Mouse (Mus musculus): ENCODE data around the gene Olfr983.

- TF ChIP-seq CTCF (IDR thresholded peaks at IDR 0.05; ENCODE audit: extremely low read depth, insufficient read depth, low read length), result no peak
- no peak for TF ChIP-seq POLR2A (IDR thresholded peaks at IDR 0.05; ENCODE audit: extremely low read depth, insufficient read depth, low read length)
Observed at GRCm38 (mm10) chr9:40116645-40117286, 23.4 kb upstream of the Olfr983 start.

Measured in cortical plate, adult 2 months (tissue).